Mouse (Mus musculus): Measurements from ENCODE around the gene Ccdc34.

DNA sequence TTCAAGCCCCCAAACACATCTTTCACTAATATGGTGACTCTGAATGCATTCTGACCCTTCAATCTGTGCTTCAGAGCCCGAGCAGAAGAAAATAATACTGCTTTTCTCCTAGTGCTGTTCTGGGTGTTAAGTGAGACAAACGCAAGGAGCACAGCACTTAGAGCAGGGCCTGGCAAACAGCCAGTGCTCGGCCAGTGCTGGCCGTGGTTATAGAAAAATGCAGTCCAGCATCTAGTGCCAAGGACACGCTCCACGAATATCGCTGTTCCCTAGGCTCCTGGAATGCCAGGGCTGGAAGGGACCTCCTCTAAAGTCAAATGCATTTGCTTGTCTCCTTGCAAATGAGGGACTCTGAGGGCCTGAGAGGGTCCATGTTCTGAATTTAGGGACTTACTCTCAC lies 160.3 kb downstream of the Ccdc34 start:
- no peak for TF ChIP-seq CTCF (IDR thresholded peaks at IDR 0.05; ENCODE audit: low read depth, low read length)
- no peak for TF ChIP-seq POLR2A (IDR thresholded peaks at IDR 0.05; ENCODE audit: borderline replicate concordance, low read depth, low read length)

Measured in bone marrow macrophage, adult 2 months (primary cell).